ENCODE assay signal across 24 mouse cellular contexts in the genomic region with DNA sequence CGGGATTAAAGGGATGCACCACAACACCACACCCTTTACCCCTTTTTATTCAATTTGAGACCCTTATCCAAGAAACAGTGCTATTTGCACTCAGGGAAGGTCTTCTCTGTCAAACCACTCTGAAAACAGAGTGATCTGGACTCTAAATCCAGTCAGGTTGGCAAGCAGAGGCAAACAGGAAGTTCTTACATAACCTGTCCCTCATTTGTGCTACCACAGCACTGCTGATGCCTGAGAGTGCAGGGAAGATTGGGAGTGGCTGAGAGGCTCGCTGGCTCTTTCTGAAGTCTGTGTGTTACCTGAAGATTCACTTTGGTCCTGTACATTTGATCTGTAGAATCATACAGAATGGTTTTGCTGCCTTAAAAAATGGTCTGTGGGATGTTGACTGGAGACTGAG. TPM values are rescaled to one million over a fixed set of nuclear protein-coding genes. Genes with fewer than 3 reads are reported as not detected.
A peak's percentile ranks its signal among the peaks of the same experiment; 100 is the strongest.
DNase-seq lines count a peak whose midpoint lies in the region; ATAC-seq lines count a peak whose summit lies in the region.
"Had no signal": no experiment of that assay in that cellular context is flagged by ENCODE, and none has a peak within 500 bp of the region (broad histone marks: within the 10 kb centered on the region; RNA-seq: fewer than 3 reads in every experiment).

No protein-coding gene starts in this region.

- no peaks in the 10 kb centered on the region for H3K9me3 ChIP-seq in hindbrain, embryonic 14.5 days (ENCODE audit: control insufficient read depth, low read length)
- H3K9me3 ChIP-seq: embryonic facial prominence, embryonic 12.5 days; forebrain, embryonic 13.5 days; G1E; heart, embryonic 13.5 days; hindbrain, embryonic 15.5 days; intestine, embryonic 15.5 days; limb, embryonic 10.5 days; midbrain, embryonic 15.5 days; neural tube, embryonic 15.5 days; stomach, embryonic 15.5 days had no signal

- H3K36me3 ChIP-seq in hindbrain, embryonic 14.5 days (replicated peaks; ENCODE audit: control insufficient read depth, insufficient read depth) = no peaks in the 10 kb centered on the region
- H3K36me3 ChIP-seq: embryonic facial prominence, embryonic 12.5 days; G1E; heart, embryonic 13.5 days; hindbrain, embryonic 15.5 days; intestine, embryonic 15.5 days; limb, embryonic 10.5 days; midbrain, embryonic 15.5 days; neural tube, embryonic 15.5 days; stomach, embryonic 15.5 days had no signal

- H3K4me1 ChIP-seq in hindbrain, embryonic 14.5 days (replicated peaks; ENCODE audit: control insufficient read depth, insufficient read depth, low read length) = no peaks in the 10 kb centered on the region
- H3K4me1 ChIP-seq: embryonic facial prominence, embryonic 12.5 days; forebrain, embryonic 13.5 days; heart, embryonic 13.5 days; hindbrain, embryonic 15.5 days; limb, embryonic 10.5 days; neural tube, embryonic 15.5 days; stomach, embryonic 15.5 days had no signal

- ATAC-seq in frontal cortex, adult (ENCODE audit: low TSS enrichment) = peak; percentile 85
- no peak for ATAC-seq in hindbrain, embryonic 14.5 days (ENCODE audit: low FRiP score)
- ATAC-seq: forebrain, embryonic 13.5 days; midbrain, embryonic 15.5 days had no signal

- H3K27ac ChIP-seq in hindbrain, embryonic 14.5 days = no peak overlapping the region
- H3K27ac ChIP-seq: embryonic facial prominence, embryonic 12.5 days; forebrain, embryonic 13.5 days; heart, embryonic 13.5 days; hindbrain, embryonic 15.5 days; intestine, embryonic 15.5 days; limb, embryonic 10.5 days; midbrain, embryonic 15.5 days; neural tube, embryonic 15.5 days; stomach, embryonic 15.5 days had no signal

- no peak overlapping the region for H3K9ac ChIP-seq in hindbrain, embryonic 14.5 days
- H3K9ac ChIP-seq: embryonic facial prominence, embryonic 12.5 days; forebrain, embryonic 13.5 days; heart, embryonic 13.5 days; hindbrain, embryonic 15.5 days; intestine, embryonic 15.5 days; midbrain, embryonic 15.5 days; neural tube, embryonic 15.5 days; stomach, embryonic 15.5 days had no signal

- H3K4me2 ChIP-seq in hindbrain, embryonic 14.5 days (replicated peaks) = no peak overlapping the region
- H3K4me2 ChIP-seq: embryonic facial prominence, embryonic 12.5 days; forebrain, embryonic 13.5 days; heart, embryonic 13.5 days; hindbrain, embryonic 15.5 days; intestine, embryonic 15.5 days; liver, embryonic 11.5 days; midbrain, embryonic 15.5 days; neural tube, embryonic 15.5 days; stomach, embryonic 15.5 days had no signal

- no peaks in the 10 kb centered on the region for H3K27me3 ChIP-seq in hindbrain, embryonic 14.5 days (ENCODE audit: control insufficient read depth, insufficient read depth, low read length)
- H3K27me3 ChIP-seq: embryonic facial prominence, embryonic 12.5 days; forebrain, embryonic 13.5 days; heart, embryonic 13.5 days; hindbrain, embryonic 15.5 days; intestine, embryonic 15.5 days; midbrain, embryonic 15.5 days; neural tube, embryonic 15.5 days; stomach, embryonic 15.5 days had no signal

- WGBS in hindbrain, embryonic 14.5 days = 82% methylated on average over 2 of the region's 2 CpGs

- H3K4me3 ChIP-seq in hindbrain, embryonic 14.5 days (replicated peaks; ENCODE audit: low read length) = no peak overlapping the region
- H3K4me3 ChIP-seq: embryonic facial prominence, embryonic 12.5 days; erythroblast, embryonic 14.5 days; forebrain, embryonic 13.5 days; heart, embryonic 13.5 days; hindbrain, embryonic 15.5 days; intestine, embryonic 15.5 days; limb, embryonic 10.5 days; midbrain, embryonic 15.5 days; myocyte; neural tube, embryonic 15.5 days; stomach, embryonic 15.5 days had no signal

- DNase-seq in frontal cortex, adult 2 months (ENCODE audit: extremely low spot score in 1 of 2, low spot score in 1 of 2) = no peak
- DNase-seq in kidney, adult 8-10 months = peak; percentile 56 to 66
- DNase-seq in kidney, postnatal 4 days = no peak
- peak; percentile 35 for DNase-seq in Muller cell, postnatal 12 days (ENCODE audit: inconsistent ontology term)
- DNase-seq in kidney, postnatal 25 days = peak; percentile 14 to 78
- DNase-seq in left cerebral cortex, adult 11 months (ENCODE audit: low spot score) = no peak
- DNase-seq in hindbrain, embryonic 14.5 days (ENCODE audit: low spot score) = no peak
- DNase-seq: adrenal gland, postnatal 25 days; cerebellum, adult 8-10 months; thymus, adult 18-20 months had no signal

RNA-seq across cellular contexts. Expression of gene Abhd5, which starts 14.7 kb away (rescaled TPM):
- polyA plus RNA-seq in frontal cortex, adult 2 months (2012; rRNA removed) = 19.8 and 21.5 TPM in 2 replicates
- polyA plus RNA-seq in hindbrain, embryonic 14.5 days (2014; fragmentation: Nextera tagmentation; extraction: Ambion mirVana) = 25.5 and 29.9 TPM in 2 replicates

RNA-seq across cellular contexts. Expression of gene Ano10, which starts 42.5 kb away (rescaled TPM):
- 31.0 and 31.5 TPM in 2 replicates for polyA plus RNA-seq in frontal cortex, adult 2 months (2012; rRNA removed)
- 43.6 and 44.6 TPM in 2 replicates for polyA plus RNA-seq in hindbrain, embryonic 14.5 days (2014; fragmentation: Nextera tagmentation; extraction: Ambion mirVana)

Comparison
In these comparisons a context has a peak if more than half of its experiments do, and no peak if none do; other contexts are left out.
1. DNase-seq: peak in kidney, adult 8-10 months (2 of 2), Muller cell, postnatal 12 days (single experiment) and kidney, postnatal 25 days (2 of 2); none in frontal cortex, adult 2 months (0 of 2), kidney, postnatal 4 days (0 of 2), left cerebral cortex, adult 11 months (single experiment) and hindbrain, embryonic 14.5 days (single experiment).